Mouse (Mus musculus): ENCODE measurements around the gene Xdh.

Gene Xdh

DNA sequence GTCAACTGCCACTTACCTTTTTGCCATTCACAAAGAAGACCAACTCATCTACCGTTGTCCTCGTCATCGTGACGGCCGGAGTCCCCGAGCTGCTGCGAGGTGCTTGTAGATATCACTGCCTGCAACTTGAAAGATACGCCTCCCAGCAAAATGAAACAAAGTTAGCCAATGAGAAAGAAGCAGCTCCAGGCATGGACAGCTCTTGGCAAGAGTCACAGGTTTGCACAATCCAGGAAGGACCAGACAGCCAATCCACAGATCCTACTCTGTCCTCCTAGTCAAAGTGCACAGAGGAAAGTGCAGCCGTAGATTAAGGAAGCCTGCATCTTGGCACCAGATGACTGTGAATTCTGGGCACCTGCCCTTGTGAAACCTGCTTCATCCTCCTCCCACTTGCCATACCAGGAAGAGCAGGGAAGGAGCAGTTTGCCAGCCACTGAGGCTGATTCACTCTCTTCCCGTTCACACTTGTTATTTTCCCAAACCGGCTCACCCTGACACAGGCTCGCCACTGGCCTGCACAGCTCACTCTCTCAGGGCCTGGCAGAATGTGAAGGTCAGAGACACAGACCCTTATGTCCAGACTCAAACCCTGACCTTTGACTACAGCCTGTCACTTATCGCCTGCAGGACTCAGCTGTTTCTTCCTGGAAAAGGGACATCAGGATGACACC, at the start of gene Xdh:
Gene Xdh, minus strand, starts transcription at position 135 of the 674 bp plus-strand sequence.
- no peak for DNase-seq

DNA sequence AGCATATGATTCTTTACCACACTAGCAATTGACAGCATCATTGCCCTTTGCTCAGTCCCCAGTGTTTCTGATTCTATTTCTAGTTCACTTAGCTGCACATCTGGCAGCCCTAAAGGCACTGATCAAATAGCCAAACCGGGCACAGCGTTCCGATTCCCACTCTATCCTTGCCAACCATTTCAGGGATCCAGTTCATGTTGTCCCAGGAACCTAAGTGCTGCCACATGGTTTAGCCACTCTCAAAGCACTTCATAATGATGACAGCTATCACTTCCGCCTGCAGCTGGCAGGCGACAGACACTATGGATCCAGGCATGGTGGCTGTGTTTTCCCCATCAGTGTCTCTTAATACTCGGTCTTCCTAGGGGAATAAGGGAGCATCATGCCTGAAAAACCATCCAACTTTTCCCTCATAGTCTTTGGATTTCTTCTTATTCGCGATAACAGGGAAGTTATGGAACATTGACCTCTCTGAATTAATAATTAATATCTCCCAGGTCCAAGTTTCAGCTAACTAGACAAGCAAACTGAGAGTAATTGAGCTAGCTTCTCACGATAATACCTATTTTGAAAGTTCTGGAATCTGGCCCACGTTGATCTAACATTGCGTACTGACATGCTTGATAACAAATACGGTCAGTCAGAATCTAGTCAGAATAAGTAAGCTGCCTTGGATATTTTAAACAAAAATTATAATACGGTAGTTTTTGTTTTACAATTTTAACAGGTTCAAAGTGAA, 46.1 kb upstream of the Xdh start:
- DNase-seq, result no peak

DNA sequence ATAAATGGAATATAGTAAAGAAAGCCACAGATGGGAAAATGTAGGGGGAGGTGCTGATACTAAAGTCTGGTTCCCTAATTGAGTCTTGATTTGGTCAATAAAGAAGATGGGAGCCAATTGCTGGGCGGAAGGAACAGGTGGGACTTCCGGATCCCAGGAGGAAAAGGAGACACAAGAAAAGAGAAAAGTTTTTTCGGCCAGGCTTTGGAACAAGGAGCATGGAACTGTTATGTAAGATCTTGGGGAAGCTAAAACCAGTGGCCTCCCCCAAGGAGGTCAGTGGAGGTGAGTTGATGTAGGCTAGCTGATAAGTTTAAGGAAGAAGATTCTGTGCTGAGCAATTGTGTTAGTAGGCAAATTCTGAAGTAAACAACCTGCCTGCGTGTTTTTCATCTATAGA, 41.3 kb upstream of the Xdh start:
- no peak for DNase-seq

DNA sequence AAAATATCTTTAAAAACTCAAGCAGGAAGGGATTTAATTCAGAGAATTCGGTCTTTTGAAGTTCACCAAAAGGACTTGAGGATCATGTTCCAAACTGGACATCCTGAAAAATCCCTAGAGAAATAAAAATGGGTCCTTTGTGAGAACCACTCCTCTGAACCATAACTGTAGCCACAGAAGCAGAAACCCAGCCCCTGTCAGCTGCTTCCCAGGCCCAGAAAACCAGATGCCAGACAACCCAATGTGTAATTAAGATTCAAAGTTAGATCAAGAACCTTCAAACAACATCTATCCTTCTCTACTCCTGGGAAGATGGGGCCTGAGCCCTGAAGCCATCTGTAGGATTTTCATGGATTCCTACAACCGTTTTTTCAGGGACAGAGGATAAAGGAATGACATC, 36.6 kb upstream of the Xdh start:
- no peak for DNase-seq

DNA sequence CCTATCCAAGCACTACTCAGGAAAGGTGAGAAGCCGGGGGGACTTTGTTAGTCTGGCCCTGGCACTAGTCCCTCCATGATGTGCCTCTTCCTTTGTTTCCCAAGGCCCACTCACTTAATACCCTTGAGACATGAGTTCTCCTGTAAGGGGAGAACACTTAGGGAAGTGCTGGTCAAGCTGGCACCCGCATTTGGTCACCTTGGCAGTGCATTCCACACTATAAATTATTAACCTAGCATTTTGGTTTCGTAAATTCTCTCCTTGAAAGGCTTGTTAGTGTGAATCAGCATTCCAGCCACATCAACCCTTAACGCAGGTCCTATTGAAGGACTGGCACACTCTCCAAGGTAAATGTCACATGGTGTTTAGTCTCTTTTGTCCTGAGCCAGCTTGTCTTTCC, 35.9 kb upstream of the Xdh start:
- no peak for DNase-seq

DNA sequence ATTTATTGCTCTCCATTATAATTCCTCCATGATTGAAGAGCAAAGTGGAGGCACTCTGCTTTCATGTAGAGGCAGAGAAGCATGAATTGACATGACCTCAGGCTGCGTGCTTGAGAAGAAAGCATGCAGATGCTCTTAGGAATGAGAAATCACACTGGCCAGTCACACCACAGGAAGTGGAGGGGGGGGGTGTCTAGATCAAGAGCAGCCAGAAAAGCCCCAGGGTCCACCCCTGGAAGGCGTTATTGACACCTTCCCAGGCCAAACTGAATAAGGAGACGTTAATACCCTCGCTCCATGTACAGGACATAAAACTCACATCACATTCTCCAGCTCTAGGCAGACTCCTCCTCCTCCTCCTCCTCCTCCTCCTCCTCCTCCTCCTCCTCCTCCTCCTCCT, 34.5 kb upstream of the Xdh start:
- no peak for DNase-seq

DNA sequence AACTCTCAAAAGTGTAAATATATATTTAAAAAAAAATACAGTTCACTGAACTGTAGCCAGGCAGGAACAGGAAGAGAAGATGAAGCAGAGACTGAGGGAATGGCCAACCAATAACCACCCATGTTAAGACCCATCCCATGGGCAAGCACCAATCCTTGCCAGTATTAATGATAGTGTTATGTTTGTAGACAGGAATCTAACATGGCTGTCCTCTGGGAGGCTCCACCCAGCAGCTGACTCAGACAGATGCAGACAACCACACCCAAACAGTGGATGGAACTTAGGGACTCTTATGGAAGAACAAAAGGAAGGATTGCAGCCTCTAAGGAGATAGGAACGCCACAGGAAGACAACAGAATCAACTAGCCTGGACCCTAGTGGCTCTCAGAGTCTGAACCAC, 32.9 kb upstream of the Xdh start:
- DNase-seq, result no peak

DNA sequence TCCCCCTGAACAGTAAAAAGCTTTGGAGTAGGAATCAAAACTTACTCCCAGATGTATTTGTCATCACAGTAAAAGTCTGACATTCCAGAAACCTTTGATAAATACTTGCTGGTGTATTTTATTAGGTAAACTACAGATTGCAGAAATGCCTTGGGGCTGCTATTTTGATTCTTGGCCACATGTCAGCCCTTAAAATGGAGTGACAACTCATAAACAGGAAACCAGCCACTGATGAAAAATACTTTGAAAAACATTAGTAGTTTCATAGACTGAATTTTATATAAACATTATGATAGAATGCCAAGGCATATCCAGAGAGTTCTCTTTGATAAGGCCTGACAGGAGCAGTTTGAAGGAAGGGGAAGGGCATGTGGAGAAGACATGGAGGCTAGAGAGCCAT, 26.1 kb upstream of the Xdh start:
- DNase-seq, result no peak

DNA sequence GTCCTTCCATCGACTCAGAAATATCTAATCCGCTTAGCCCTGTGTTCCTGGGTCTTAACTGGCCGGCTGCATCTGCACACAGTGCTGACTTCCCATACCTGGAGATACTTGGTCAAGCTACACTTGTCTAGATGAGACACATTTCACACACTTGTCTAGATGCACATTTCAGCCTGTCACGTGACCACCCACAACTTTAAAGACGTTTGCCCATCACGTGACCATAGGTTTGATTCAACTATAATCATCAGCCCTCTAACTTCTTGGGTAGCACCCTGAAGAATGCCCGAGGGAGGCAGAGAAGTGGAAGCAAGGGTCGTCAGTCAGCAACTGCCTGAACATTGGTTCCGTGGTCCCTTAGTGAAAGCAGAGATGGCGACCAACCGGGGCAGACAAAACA, 22.7 kb upstream of the Xdh start:
- no peak for DNase-seq

DNA sequence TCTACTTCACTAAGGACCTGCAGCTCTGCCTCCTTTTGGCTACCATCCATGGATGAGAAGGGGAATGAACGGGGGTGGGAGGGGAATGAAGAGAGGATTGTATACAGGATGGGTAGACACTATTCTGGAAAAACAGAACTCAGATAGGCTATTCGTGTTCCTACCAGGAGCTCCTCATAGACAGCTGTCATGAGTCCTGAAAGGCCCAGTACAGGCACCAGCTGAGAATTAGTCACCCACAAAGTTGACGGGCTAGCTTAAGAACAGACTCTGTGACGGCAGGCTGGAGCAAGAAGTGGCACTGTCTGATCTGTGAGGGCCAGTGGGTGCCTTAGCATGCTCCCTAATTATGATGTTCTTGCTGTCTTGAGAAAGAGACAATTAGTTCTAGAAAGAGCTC, 21.3 kb upstream of the Xdh start:
- no peak for DNase-seq

DNA sequence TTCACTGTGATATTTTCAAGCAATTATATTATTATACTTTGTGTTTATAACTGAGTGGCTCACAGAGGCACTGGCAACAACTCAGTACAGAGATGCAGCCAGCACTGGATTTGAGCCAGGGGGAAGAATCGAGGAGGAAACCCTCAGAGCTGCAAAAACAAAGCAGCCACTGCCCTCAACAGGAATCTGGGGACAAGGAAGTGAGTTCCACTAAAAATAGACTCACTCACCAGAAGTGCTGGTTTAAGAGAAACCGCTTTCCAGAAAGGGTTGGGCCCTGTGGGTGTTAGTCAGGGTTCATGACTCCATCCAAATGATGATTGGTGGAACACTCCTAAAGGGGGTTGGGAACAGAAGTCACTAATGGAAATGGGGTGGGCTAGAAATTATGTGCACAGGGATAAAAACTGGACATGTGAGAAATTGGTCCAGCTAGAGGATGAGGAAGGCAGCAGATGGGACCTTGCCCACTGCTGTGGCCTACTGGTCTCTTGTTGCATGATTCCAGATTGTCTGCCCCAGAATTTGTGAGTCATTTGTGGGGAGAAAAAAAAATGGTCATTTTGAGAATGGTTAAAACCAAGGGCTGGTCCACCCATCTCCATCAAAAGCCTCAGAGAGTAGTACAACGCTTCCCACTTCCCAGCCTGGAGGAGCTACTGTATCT, 20.5 kb upstream of the Xdh start:
- DNase-seq, result peak; percentile 20 to 39

DNA sequence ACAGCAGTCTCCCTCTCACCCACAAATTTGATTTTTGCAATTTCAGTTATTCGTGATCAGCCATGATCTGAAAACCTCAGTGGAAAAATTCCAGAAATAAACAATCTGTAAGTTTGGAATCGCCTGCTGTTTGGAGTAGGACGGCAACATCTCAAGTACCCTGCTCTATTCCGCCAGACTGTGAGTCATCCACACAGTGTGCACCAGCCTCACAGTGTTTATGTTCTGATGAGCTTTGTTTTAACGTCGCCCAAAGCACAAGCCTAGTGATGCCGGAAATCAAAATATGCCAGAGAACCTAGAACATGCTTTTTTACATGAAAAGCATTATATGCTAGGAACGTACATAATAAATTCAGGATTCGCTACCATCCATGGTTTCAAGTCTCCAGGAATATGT, 14.9 kb upstream of the Xdh start:
- DNase-seq, result no peak

DNA sequence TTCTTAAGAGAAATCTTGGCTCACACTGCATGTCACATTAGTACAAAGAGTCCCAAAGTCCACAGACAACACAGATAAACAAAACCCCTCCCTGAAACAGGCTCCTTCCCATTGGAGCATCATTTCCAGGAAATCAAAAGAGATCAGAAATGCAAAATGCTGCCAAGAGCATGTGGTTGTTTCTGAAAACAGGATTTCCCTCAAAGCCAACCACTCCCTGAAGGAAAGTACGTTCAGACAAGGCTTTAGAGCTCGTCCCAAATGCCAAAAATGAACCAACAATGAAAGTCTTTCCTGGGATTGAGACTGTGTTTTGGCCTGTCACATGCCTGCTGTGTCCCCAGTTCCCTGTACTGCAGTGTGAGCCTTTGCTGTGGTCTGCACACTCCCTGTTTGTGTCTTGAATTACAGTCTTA, 12.6 kb upstream of the Xdh start:
- no peak for DNase-seq

DNA sequence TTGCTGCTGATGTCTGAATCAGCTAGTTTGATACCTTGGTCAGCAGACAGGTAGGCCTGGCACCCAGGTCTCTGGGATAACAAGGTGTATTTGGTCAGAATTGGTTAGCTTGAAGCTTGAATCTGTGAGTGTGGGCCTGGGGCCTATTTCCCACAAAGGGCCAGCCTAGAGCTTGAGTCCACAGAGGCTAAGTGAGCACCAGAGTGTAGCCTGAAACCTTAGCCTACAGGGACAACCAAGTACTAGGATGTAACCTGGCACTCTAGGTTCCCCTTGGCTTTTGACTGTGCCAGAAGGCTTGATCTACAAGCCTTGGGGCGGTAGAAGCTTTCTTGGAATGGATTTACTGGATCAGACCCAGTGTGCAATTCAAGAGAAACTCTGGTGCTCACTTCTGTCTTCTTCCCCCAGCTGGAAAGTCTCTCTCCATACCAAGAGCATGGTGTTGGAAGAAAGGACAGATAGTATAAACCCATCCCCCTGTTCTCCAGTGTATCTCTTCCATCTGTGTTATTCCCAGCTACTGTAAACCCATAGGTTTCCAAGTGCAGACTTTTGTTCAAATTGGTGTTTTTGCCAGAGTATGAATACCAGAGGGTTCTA, 11.9 kb upstream of the Xdh start:
- no peak for DNase-seq

DNA sequence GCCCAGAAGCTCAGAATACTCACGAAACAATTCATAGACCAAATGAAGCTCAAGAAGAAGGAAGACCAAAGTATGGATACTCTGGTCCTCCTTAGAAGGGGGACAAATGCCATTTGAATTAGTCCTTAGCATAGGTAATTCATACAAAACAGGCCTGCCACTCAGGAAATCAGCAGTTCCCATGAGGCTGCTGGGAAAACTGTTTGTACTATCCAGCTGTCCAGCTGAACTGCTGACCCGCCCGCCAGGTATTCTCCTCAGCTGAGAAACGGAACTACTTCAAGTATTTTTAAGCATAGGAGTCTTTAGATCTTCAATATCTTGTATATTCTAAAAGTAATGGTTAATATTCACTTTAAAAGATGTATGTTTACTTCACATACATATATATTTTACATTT, 10.7 kb upstream of the Xdh start:
- no peak for DNase-seq

DNA sequence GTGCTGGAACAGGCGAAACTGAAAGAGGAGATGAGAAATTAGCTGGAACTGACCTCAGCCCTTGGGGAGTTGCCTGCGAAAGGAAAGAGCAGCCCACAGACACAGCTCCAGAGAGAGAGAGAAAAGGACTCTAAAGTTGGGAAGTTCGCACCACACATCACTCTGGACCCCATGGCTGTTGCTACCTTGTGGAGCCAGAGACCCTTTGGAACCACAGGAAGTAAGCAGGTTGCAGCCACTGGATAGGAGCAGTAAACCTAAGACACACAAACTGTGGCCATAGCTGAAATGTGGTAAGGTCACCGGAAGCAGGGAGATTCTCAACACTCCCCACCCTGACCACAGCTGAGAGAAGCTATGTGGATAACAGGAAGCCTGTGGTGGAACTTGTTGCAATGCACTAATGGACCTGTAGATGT, 2.1 kb upstream of the Xdh start:
- no peak for DNase-seq

DNA sequence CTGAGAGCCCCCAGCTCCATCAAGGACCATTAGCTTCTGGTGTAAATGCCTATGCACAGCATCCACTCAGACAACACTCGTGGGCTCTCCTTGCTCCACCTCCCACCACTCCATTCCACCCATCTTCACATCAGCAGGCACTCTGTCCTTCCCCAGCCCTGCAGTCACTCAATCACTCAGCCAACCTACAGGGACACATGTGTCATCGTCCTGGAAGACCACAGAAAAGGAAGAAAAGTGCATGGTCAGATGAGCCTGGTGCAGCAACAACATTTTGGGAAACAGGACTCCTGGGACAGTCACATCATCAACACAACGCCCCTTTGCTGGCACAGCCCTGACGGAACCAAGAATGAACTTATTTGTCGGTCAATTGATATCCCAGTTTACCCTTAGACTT, 974 bp upstream of the Xdh start:
- no peak for DNase-seq

DNA sequence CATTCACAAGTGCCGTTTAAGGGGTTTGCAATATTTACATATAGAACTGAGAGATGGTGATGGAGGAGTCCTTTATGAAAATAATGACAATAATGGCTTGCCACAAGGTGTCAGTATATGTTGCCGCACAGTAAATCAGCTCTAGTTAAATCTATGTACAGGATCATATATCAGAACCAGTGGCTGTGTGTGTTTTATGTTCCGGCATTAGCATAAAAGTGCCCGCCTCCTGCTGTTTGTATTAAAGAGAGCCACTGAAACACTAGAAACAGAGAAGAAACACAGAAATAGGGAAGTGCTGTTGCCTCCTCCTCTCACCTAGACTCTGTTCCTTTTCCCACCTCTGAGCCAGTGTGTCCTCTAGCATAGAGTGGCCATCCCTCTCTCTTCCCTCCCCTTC, 498 bp downstream of the Xdh start:
- DNase-seq, result no peak

DNA sequence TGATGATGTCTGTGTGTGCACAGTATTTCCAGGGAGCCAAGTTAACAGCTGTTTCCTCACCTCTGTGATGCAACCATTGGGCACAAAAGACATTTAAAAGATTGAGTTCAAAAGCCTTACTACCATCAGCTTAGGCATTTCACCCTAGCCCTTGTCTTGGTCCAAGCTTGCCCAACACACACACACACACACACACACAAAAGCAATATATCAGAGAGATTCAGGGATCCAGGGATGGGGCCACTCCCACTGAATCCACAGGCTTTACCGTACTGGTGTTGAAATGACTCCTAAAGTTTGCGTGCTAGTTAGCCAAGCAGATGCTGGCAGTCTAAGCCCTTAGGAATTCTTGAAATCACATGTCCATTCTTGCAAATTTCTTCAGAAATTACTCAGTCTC, 1.2 kb downstream of the Xdh start:
- DNase-seq, result no peak

DNA sequence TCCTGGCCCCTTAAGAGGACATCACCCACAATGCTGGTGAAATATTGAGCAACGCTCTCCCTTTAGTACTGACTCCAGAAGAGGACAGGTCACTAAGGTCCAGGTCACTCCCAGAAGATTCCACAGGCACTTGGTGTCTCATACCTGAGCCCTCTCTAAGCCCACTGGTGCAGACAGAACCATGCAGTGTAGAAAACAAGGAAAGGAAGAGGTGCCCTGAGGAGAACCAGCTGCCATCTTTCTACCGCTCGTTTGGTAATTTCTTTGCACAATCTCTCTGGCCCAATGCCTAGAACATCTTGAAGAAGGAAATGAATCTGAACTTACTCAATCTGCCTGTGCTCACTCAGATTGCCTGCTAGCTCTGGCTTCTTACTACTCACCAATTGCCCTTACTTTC, 2.0 kb downstream of the Xdh start:
- DNase-seq, result no peak

DNA sequence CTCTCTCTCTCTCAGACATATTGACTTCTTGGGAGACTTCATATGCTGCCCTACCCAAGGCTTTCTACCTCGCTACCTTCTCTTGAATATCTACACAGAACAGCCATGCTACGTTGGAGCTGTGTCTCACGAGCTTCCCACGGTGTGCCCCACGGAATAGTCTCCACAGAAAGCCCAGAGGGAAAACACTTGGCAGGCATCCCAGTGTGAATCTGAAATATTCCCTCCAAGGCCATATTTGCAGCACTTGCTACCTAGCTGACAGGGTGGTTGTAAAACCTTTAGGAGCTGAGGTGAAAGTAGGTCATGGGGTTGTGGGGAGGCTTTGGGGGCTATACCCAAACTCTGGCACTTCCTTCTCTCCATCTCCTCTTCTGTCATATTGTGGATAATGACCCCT, 3.1 kb downstream of the Xdh start:
- no peak for DNase-seq

DNA sequence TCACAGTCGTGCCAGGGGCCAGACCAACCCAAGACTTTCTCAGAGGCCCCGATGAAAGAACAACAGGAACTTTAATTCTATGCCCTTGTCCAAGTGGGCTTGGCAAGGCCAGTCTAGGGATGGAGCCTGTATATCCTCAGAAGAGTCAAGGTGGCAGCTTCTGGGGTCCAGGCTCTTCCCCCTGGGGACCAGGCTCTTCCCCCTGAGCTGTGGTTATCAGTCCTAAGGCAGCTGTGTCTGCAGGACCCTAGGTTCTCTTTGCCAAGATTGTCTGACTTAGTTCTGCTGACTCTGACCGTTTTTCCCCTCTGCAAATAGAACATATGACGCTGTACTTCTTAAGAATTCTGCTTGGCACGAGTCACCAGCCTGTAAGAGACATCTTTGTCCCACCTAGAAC, 5.3 kb downstream of the Xdh start:
- DNase-seq, result no peak

DNA sequence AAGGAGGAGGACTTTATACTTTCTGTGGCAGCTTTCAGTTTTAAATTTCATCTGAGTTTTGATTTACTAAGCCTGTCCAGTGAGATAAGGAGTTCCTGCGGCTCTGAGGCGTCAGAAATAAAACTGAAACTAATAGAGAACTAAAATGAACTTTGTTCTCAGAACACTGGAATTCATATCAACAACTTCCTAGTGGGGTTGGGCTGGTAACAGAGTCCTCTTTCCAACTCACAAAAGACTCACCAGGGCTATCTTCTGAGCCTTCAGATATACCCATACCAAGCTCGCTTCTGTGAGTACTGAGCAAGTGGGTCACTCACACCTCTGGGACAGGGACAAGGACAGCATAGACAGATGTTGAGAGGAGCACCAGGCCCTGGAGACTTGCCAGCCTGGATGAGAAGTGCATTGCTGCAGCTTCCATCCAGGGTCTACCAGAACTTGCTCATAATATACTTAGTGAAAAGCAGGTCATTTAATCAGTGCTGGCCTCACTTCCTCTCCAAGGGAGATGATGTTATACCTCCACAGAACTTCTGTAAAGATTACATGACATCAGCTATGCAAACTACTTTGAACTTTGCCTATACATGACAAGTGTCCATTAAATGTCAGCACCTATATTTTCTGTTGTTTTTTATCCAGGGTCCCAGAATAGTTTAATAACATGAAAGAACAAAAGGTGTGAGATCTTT, 7.6 kb downstream of the Xdh start:
- DNase-seq, result no peak
